Mouse (Mus musculus) limb, embryonic 10.5 days (tissue): ENCODE measurements at regions not wholly inside any gene's neighbourhood (a gene's known extent, or its start where the extent isn't known, plus 50 kb on each side); places are given as distances from the start of the nearest gene placed in this dataset.

Experiments
- DNase-seq: peaks from one replicate; pipeline ENCODE4 v3.0.0-alpha.2; 2017; ENCODE audit warnings: low spot score
- H3K27ac ChIP-seq: fragments of 300-500 bp; sonication (generic); 2 replicates; pipeline ENCODE4 v1.5.1; 2016; ENCODE audit warnings: mild to moderate bottlenecking
- H3K27me3 ChIP-seq: fragments of 300-500 bp; sonication (generic); 2 replicates; pipeline ENCODE4 v1.6.1; 2016; ENCODE audit warnings: low read depth, mild to moderate bottlenecking; ENCODE audit not compliant: poor library complexity, severe bottlenecking
- H3K36me3 ChIP-seq: fragments of 300-500 bp; sonication (generic); 2 replicates; pipeline ENCODE4 v1.6.1; 2016; ENCODE audit warnings: mild to moderate bottlenecking, moderate library complexity
- H3K4me1 ChIP-seq: fragments of 300-500 bp; sonication (generic); 2 replicates; pipeline ENCODE4 v1.6.1; 2016
- H3K4me3 ChIP-seq: fragments of 300-500 bp; sonication (generic); 2 replicates; pipeline ENCODE4 v1.5.1; 2016; ENCODE audit warnings: mild to moderate bottlenecking, moderate library complexity
- H3K9me3 ChIP-seq: fragments of 300-500 bp; sonication (generic); replicated peaks from 2 replicates; pipeline ENCODE4 v1.6.1; 2016; ENCODE audit warnings: mild to moderate bottlenecking
- WGBS: fragments of 180-500 bp; shearing (Covaris S2); methylation state at CpG from one replicate; pipeline ENCODE4 v1.1.7; 2016; 5-methylcytosine and 5-hydroxymethylcytosine counted together

- Histone ChIP-seq H3K27ac (no peak overlapping the region), H3K4me3 (no peak overlapping the region), H3K9me3 (no peaks in the 10 kb centered on the region), H3K36me3 (no peaks in the 10 kb centered on the region), H3K27me3 (no peaks in the 10 kb centered on the region), H3K4me1 (no peaks in the 10 kb centered on the region)
- DNase-seq = no peak
- 23% methylated on average over 1 of the region's 1 CpGs for WGBS
Measured at GRCm38 (mm10) chr10:102835814-102836213, 194.2 kb downstream of the Alx1 start.

GRCm38 (mm10) chr10:102829606-102830005, 200.4 kb downstream of the Alx1 start:
- WGBS = 78% methylated on average over 3 of the region's 3 CpGs
- Histone ChIP-seq H3K9me3 (no peaks in the 10 kb centered on the region), H3K4me3 (no peak overlapping the region), H3K36me3 (no peaks in the 10 kb centered on the region), H3K27me3 (no peaks in the 10 kb centered on the region), H3K27ac (no peak overlapping the region), H3K4me1 (no peaks in the 10 kb centered on the region)
- DNase-seq = no peak

GRCm38 (mm10) chr10:102823434-102823833, 206.6 kb downstream of the Alx1 start:
- no peak overlapping the region for H3K27ac ChIP-seq
- no peak overlapping the region for H3K4me3 ChIP-seq
- no peak for DNase-seq
- no peaks in the 10 kb centered on the region for H3K27me3 ChIP-seq
- H3K9me3 ChIP-seq = no peaks in the 10 kb centered on the region
- H3K36me3 ChIP-seq = no peaks in the 10 kb centered on the region
- H3K4me1 ChIP-seq = no peaks in the 10 kb centered on the region

- Histone ChIP-seq H3K27ac (no peak overlapping the region), H3K27me3 (no peaks in the 10 kb centered on the region), H3K36me3 (no peaks in the 10 kb centered on the region), H3K4me3 (no peak overlapping the region), H3K9me3 (no peaks in the 10 kb centered on the region), H3K4me1 (no peaks in the 10 kb centered on the region)
- DNase-seq = no peak
- 93% methylated on average over 3 of the region's 3 CpGs for WGBS
Measured at GRCm38 (mm10) chr10:102801391-102801790, 228.6 kb downstream of the Alx1 start.

GRCm38 (mm10) chr10:102779243-102779642, 250.8 kb downstream of the Alx1 start:
- Histone ChIP-seq H3K4me1 (no peaks in the 10 kb centered on the region), H3K36me3 (no peaks in the 10 kb centered on the region), H3K9me3 (no peaks in the 10 kb centered on the region), H3K27me3 (no peaks in the 10 kb centered on the region), H3K27ac (no peak overlapping the region), H3K4me3 (no peak overlapping the region)
- 70% methylated on average over 2 of the region's 2 CpGs for WGBS
- DNase-seq = no peak

- Histone ChIP-seq H3K36me3 (no peaks in the 10 kb centered on the region), H3K27ac (no peak overlapping the region), H3K27me3 (no peaks in the 10 kb centered on the region), H3K9me3 (no peaks in the 10 kb centered on the region), H3K4me1 (no peaks in the 10 kb centered on the region), H3K4me3 (no peak overlapping the region)
- DNase-seq = no peak
- 83% methylated on average over 4 of the region's 4 CpGs for WGBS
Measured at GRCm38 (mm10) chr10:102763696-102764095, 251.7 kb downstream of the Rassf9 start.

- H3K4me1 ChIP-seq = no peaks in the 10 kb centered on the region
- H3K4me3 ChIP-seq = no peak overlapping the region
- H3K9me3 ChIP-seq = no peaks in the 10 kb centered on the region
- no peaks in the 10 kb centered on the region for H3K36me3 ChIP-seq
- DNase-seq = no peak
- 79% methylated on average over 2 of the region's 2 CpGs for WGBS
- no peak overlapping the region for H3K27ac ChIP-seq
- no peaks in the 10 kb centered on the region for H3K27me3 ChIP-seq
Measured at GRCm38 (mm10) chr10:102762378-102762777, 250.4 kb downstream of the Rassf9 start.

GRCm38 (mm10) chr10:102735207-102735606, 223.2 kb downstream of the Rassf9 start:
- Histone ChIP-seq H3K27me3 (no peaks in the 10 kb centered on the region), H3K27ac (no peak overlapping the region), H3K4me1 (no peaks in the 10 kb centered on the region), H3K36me3 (no peaks in the 10 kb centered on the region), H3K4me3 (no peak overlapping the region), H3K9me3 (no peaks in the 10 kb centered on the region)
- 63% methylated on average over 3 of the region's 3 CpGs for WGBS
- DNase-seq = no peak

- no peaks in the 10 kb centered on the region for H3K4me1 ChIP-seq
- no peaks in the 10 kb centered on the region for H3K36me3 ChIP-seq
- DNase-seq = no peak
- WGBS = 85% methylated on average over 6 of the region's 6 CpGs
- H3K27ac ChIP-seq = no peak overlapping the region
- no peaks in the 10 kb centered on the region for H3K27me3 ChIP-seq
- no peak overlapping the region for H3K4me3 ChIP-seq
- no peaks in the 10 kb centered on the region for H3K9me3 ChIP-seq
Measured at GRCm38 (mm10) chr10:102732420-102732819, 220.4 kb downstream of the Rassf9 start.

GRCm38 (mm10) chr10:102712263-102712662, 200.2 kb downstream of the Rassf9 start:
- Histone ChIP-seq H3K36me3 (no peaks in the 10 kb centered on the region), H3K27ac (no peak overlapping the region), H3K27me3 (no peaks in the 10 kb centered on the region), H3K4me1 (no peaks in the 10 kb centered on the region), H3K4me3 (no peak overlapping the region), H3K9me3 (no peaks in the 10 kb centered on the region)
- DNase-seq = no peak
- 80% methylated on average over 2 of the region's 2 CpGs for WGBS

GRCm38 (mm10) chr10:102705848-102706247, 193.8 kb downstream of the Rassf9 start:
- H3K9me3 ChIP-seq = no peaks in the 10 kb centered on the region
- WGBS = 95% methylated on average over 3 of the region's 3 CpGs
- DNase-seq = no peak

GRCm38 (mm10) chr10:102694810-102695209, 182.8 kb downstream of the Rassf9 start:
- 84% methylated on average over 2 of the region's 2 CpGs for WGBS
- Histone ChIP-seq H3K27me3 (no peaks in the 10 kb centered on the region), H3K27ac (no peak overlapping the region), H3K36me3 (no peaks in the 10 kb centered on the region), H3K4me3 (no peak overlapping the region), H3K9me3 (no peaks in the 10 kb centered on the region), H3K4me1 (no peaks in the 10 kb centered on the region)
- DNase-seq = no peak

More at GRCm38 (mm10) chr10:102705848-102706247, 193.8 kb downstream of the Rassf9 start:
- H3K27ac ChIP-seq = no peak overlapping the region
- H3K27me3 ChIP-seq = no peaks in the 10 kb centered on the region
- no peaks in the 10 kb centered on the region for H3K36me3 ChIP-seq
- no peaks in the 10 kb centered on the region for H3K4me1 ChIP-seq
- no peak overlapping the region for H3K4me3 ChIP-seq

GRCm38 (mm10) chr10:102689966-102690365, 177.9 kb downstream of the Rassf9 start:
- H3K27me3 ChIP-seq = no peaks in the 10 kb centered on the region
- no peaks in the 10 kb centered on the region for H3K4me1 ChIP-seq
- no peak overlapping the region for H3K4me3 ChIP-seq
- WGBS = 83% methylated on average over 1 of the region's 1 CpGs
- no peaks in the 10 kb centered on the region for H3K36me3 ChIP-seq
- DNase-seq = no peak
- H3K27ac ChIP-seq = no peak overlapping the region
- H3K9me3 ChIP-seq = no peaks in the 10 kb centered on the region

GRCm38 (mm10) chr10:102686667-102687397, 174.8 kb downstream of the Rassf9 start:
- Histone ChIP-seq H3K27me3 (no peaks in the 10 kb centered on the region), H3K4me1 (no peaks in the 10 kb centered on the region), H3K36me3 (no peaks in the 10 kb centered on the region), H3K27ac (no peak overlapping the region), H3K4me3 (no peak overlapping the region), H3K9me3 (no peaks in the 10 kb centered on the region)
- WGBS = 78% methylated on average over 14 of the region's 14 CpGs
- DNase-seq = no peak
